Comparison of ENCODE assay signal across 18 mouse cellular contexts in the genomic region with DNA sequence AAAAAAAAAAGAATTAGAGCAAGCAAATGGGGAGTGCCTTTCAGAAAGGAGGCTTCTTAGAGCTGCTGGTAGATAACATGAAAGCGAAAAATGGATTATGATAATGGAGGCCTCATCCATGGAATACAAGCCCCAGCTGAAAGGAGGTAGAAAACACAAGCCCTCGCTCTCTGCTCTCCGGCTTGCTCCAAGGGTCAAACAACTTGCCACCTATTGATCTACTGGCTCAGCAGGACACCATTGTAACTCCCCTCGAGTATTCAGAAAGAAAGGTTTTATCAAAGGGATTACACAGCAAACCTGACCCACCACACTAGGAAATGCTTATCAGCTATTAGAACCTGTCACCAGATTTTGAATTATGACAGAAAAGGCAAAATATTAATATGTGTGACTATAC.
"Had no signal": no experiment of that assay in that cellular context is flagged by ENCODE, and none has a peak within 500 bp of the region (broad histone marks: within the 10 kb centered on the region; RNA-seq: fewer than 3 reads in every experiment).

No protein-coding gene starts in this region.

- H3K4me1 ChIP-seq: limb, embryonic 12.5 days; limb, embryonic 15.5 days; liver, embryonic 13.5 days; neural tube, embryonic 12.5 days; neural tube, embryonic 15.5 days had no signal

- H3K27me3 ChIP-seq: limb, embryonic 12.5 days; limb, embryonic 15.5 days; liver, embryonic 13.5 days; neural tube, embryonic 12.5 days; neural tube, embryonic 15.5 days had no signal

- H3K9me3 ChIP-seq: limb, embryonic 12.5 days; limb, embryonic 15.5 days; liver, embryonic 13.5 days; neural tube, embryonic 12.5 days; neural tube, embryonic 15.5 days had no signal

- H3K9ac ChIP-seq: limb, embryonic 12.5 days; limb, embryonic 15.5 days; liver, embryonic 13.5 days; neural tube, embryonic 12.5 days; neural tube, embryonic 15.5 days had no signal

- H3K4me3 ChIP-seq: limb, embryonic 12.5 days; limb, embryonic 15.5 days; liver, embryonic 13.5 days; neural tube, embryonic 12.5 days; neural tube, embryonic 15.5 days had no signal

- H3K27ac ChIP-seq: limb, embryonic 12.5 days; limb, embryonic 15.5 days; liver, embryonic 13.5 days; neural tube, embryonic 12.5 days; neural tube, embryonic 15.5 days had no signal

- H3K4me2 ChIP-seq: limb, embryonic 12.5 days; limb, embryonic 15.5 days; liver, embryonic 13.5 days; neural tube, embryonic 12.5 days; neural tube, embryonic 15.5 days had no signal

- ATAC-seq: intestine, postnatal 0 days had no signal

- DNase-seq: kidney, adult 9 months; kidney, postnatal 14 days; kidney, postnatal 4 days; left cerebral cortex, postnatal 4 days; liver, embryonic 13.5 days; lung, adult 2 months; lung, postnatal 14 days; lung, postnatal 4 days; retina, postnatal 1 day; right cerebral cortex, postnatal 25 days; spleen, adult 18-20 months; thymus, adult 18-20 months; thymus, postnatal 36 days had no signal

- H3K36me3 ChIP-seq: limb, embryonic 12.5 days; limb, embryonic 15.5 days; liver, embryonic 13.5 days; neural tube, embryonic 12.5 days had no signal
